Mouse (Mus musculus) limb, embryonic 10.5 days (tissue): Measurements from ENCODE around the gene Lnx2. TPM values are rescaled to one million over a fixed set of nuclear protein-coding genes. Genes with fewer than 3 reads are reported as not detected.

Source experiments
- DNase-seq: peaks from one replicate; pipeline ENCODE4 v3.0.0-alpha.2; 2017; ENCODE audit warnings: low spot score
- H3K27ac ChIP-seq: fragments of 300-500 bp; sonication (generic); 2 replicates; pipeline ENCODE4 v1.5.1; 2016; ENCODE audit warnings: mild to moderate bottlenecking
- H3K27me3 ChIP-seq: fragments of 300-500 bp; sonication (generic); 2 replicates; pipeline ENCODE4 v1.6.1; 2016; ENCODE audit warnings: low read depth, mild to moderate bottlenecking; ENCODE audit not compliant: poor library complexity, severe bottlenecking
- H3K36me3 ChIP-seq: fragments of 300-500 bp; sonication (generic); 2 replicates; pipeline ENCODE4 v1.6.1; 2016; ENCODE audit warnings: mild to moderate bottlenecking, moderate library complexity
- H3K4me1 ChIP-seq: fragments of 300-500 bp; sonication (generic); 2 replicates; pipeline ENCODE4 v1.6.1; 2016
- H3K4me3 ChIP-seq: fragments of 300-500 bp; sonication (generic); 2 replicates; pipeline ENCODE4 v1.5.1; 2016; ENCODE audit warnings: mild to moderate bottlenecking, moderate library complexity
- H3K9me3 ChIP-seq: fragments of 300-500 bp; sonication (generic); replicated peaks from 2 replicates; pipeline ENCODE4 v1.6.1; 2016; ENCODE audit warnings: mild to moderate bottlenecking
- WGBS: fragments of 180-500 bp; shearing (Covaris S2); methylation state at CpG from one replicate; pipeline ENCODE4 v1.1.7; 2016; 5-methylcytosine and 5-hydroxymethylcytosine counted together
- polyA plus RNA-seq: library from polyadenylated mRNA; unstranded; fragments of >200 nt; fragmentation: Nextera tagmentation; extraction: Ambion mirVana; gene quantifications from 2 replicates; pipeline ENCODE4 v1.2.1, GENCODE M21; 2016

The Lnx2 gene
- polyA plus RNA-seq: 10.4 and 12.0 TPM in 2 replicates

GRCm38 (mm10) chr5:147076026-147076798 lies at the start of gene Lnx2:
Lnx2 (minus strand) TSS chr5:147076586.
- peaks cover 25% of the 10 kb centered on the region for H3K36me3 ChIP-seq
- H3K9me3 ChIP-seq: no peaks in the 10 kb centered on the region
- no peaks in the 10 kb centered on the region for H3K27me3 ChIP-seq
- DNase-seq: peak; percentile 96
- WGBS: 0% methylated on average over 65 of the region's 65 CpGs
- peak within 1 kb of the TSS; percentile 73 for H3K4me3 ChIP-seq
- H3K4me1 ChIP-seq: peaks cover 31% of the 10 kb centered on the region
- peak within 1 kb of the TSS; percentile 87 for H3K27ac ChIP-seq

- Histone ChIP-seq H3K4me1 (0 out of 2 replicates have a peak, but pooled peaks cover 12% of the 10 kb centered on the region), H3K36me3 (no peaks in the 10 kb centered on the region), H3K27ac (no peak overlapping the region), H3K9me3 (0 out of 2 replicates have a peak, but pooled peaks cover 4% of the 10 kb centered on the region), H3K4me3 (no peak overlapping the region), H3K27me3 (no peaks in the 10 kb centered on the region)
- DNase-seq: no peak
- WGBS: 92% methylated on average over 13 of the region's 13 CpGs
Measured at GRCm38 (mm10) chr5:147125542-147126185, 49.3 kb upstream of the Lnx2 start.

GRCm38 (mm10) chr5:147124794-147125193 lies 48.4 kb upstream of the Lnx2 start:
- Histone ChIP-seq H3K36me3 (no peaks in the 10 kb centered on the region), H3K27me3 (no peaks in the 10 kb centered on the region), H3K9me3 (0 out of 2 replicates have a peak, but pooled peaks cover 4% of the 10 kb centered on the region), H3K4me1 (0 out of 2 replicates have a peak, but pooled peaks cover 12% of the 10 kb centered on the region), H3K27ac (no peak overlapping the region), H3K4me3 (no peak overlapping the region)
- DNase-seq: no peak
- WGBS: 65% methylated on average over 9 of the region's 9 CpGs

GRCm38 (mm10) chr5:147121146-147121545 lies 44.8 kb upstream of the Lnx2 start:
- no peak overlapping the region for H3K4me3 ChIP-seq
- no peaks in the 10 kb centered on the region for H3K27me3 ChIP-seq
- WGBS: 94% methylated on average over 4 of the region's 4 CpGs
- H3K27ac ChIP-seq: no peak overlapping the region
- no peaks in the 10 kb centered on the region for H3K36me3 ChIP-seq
- H3K4me1 ChIP-seq: 0 out of 2 replicates have a peak, but pooled peaks cover 6% of the 10 kb centered on the region
- DNase-seq: no peak
- H3K9me3 ChIP-seq: 0 out of 2 replicates have a peak, but pooled peaks cover 4% of the 10 kb centered on the region

- no peaks in the 10 kb centered on the region for H3K27me3 ChIP-seq
- no peak overlapping the region for H3K27ac ChIP-seq
- peaks cover 4% of the 10 kb centered on the region; the same call in 1 of the 2 replicates for H3K9me3 ChIP-seq
- no peaks in the 10 kb centered on the region for H3K4me1 ChIP-seq
- no peak for DNase-seq
- H3K4me3 ChIP-seq: no peak overlapping the region
- H3K36me3 ChIP-seq: peaks cover 17% of the 10 kb centered on the region
- WGBS: 38% methylated on average over 6 of the region's 6 CpGs
Measured at GRCm38 (mm10) chr5:147117027-147117426, 40.6 kb upstream of the Lnx2 start.

- WGBS: 88% methylated on average over 4 of the region's 4 CpGs
- no peak for DNase-seq
- H3K27ac ChIP-seq: no peak overlapping the region
- H3K36me3 ChIP-seq: peaks cover 29% of the 10 kb centered on the region
- H3K27me3 ChIP-seq: no peaks in the 10 kb centered on the region
- H3K9me3 ChIP-seq: no peaks in the 10 kb centered on the region; the same call in 1 of the 2 replicates
- no peaks in the 10 kb centered on the region for H3K4me1 ChIP-seq
- H3K4me3 ChIP-seq: no peak overlapping the region
Measured at GRCm38 (mm10) chr5:147115631-147116030, 39.2 kb upstream of the Lnx2 start.

- Histone ChIP-seq H3K27ac (no peak overlapping the region), H3K4me1 (no peaks in the 10 kb centered on the region), H3K4me3 (no peak overlapping the region), H3K9me3 (peaks cover 1% of the 10 kb centered on the region; the same call in 1 of the 2 replicates), H3K27me3 (no peaks in the 10 kb centered on the region), H3K36me3 (peaks cover 37% of the 10 kb centered on the region)
- no peak for DNase-seq
- WGBS: 84% methylated on average over 7 of the region's 7 CpGs
Measured at GRCm38 (mm10) chr5:147114738-147115137, 38.4 kb upstream of the Lnx2 start.

GRCm38 (mm10) chr5:147108861-147109591 lies 32.6 kb upstream of the Lnx2 start:
- peaks cover 93% of the 10 kb centered on the region for H3K36me3 ChIP-seq
- no peaks in the 10 kb centered on the region for H3K27me3 ChIP-seq
- 0 out of 2 replicates have a peak, but pooled peaks cover 1% of the 10 kb centered on the region for H3K9me3 ChIP-seq
- H3K4me1 ChIP-seq: no peaks in the 10 kb centered on the region
- H3K27ac ChIP-seq: no peak overlapping the region
- H3K4me3 ChIP-seq: no peak overlapping the region
- DNase-seq: no peak
- WGBS: 95% methylated on average over 13 of the region's 13 CpGs

GRCm38 (mm10) chr5:147107276-147107675 lies 30.9 kb upstream of the Lnx2 start:
- peaks cover 95% of the 10 kb centered on the region for H3K36me3 ChIP-seq
- DNase-seq: no peak

GRCm38 (mm10) chr5:147102295-147102694 lies 25.9 kb upstream of the Lnx2 start:
- H3K4me3 ChIP-seq: no peak overlapping the region
- DNase-seq: no peak
- 84% methylated on average over 6 of the region's 6 CpGs for WGBS
- no peaks in the 10 kb centered on the region for H3K9me3 ChIP-seq
- H3K4me1 ChIP-seq: no peaks in the 10 kb centered on the region
- no peak overlapping the region for H3K27ac ChIP-seq
- H3K27me3 ChIP-seq: no peaks in the 10 kb centered on the region
- peaks cover 82% of the 10 kb centered on the region for H3K36me3 ChIP-seq

More at GRCm38 (mm10) chr5:147107276-147107675, 30.9 kb upstream of the Lnx2 start:
- WGBS: 95% methylated on average over 3 of the region's 3 CpGs
- no peak overlapping the region for H3K4me3 ChIP-seq
- no peaks in the 10 kb centered on the region for H3K4me1 ChIP-seq
- H3K27me3 ChIP-seq: no peaks in the 10 kb centered on the region
- no peak overlapping the region for H3K27ac ChIP-seq
- 0 out of 2 replicates have a peak, but pooled peaks cover 1% of the 10 kb centered on the region for H3K9me3 ChIP-seq

GRCm38 (mm10) chr5:147100180-147100579 lies 23.8 kb upstream of the Lnx2 start:
- WGBS: 89% methylated on average over 2 of the region's 2 CpGs
- no peak for DNase-seq
- H3K36me3 ChIP-seq: peaks cover 81% of the 10 kb centered on the region

GRCm38 (mm10) chr5:147098667-147099066 lies 22.3 kb upstream of the Lnx2 start:
- H3K27ac ChIP-seq: no peak overlapping the region
- H3K4me1 ChIP-seq: no peaks in the 10 kb centered on the region
- H3K27me3 ChIP-seq: no peaks in the 10 kb centered on the region
- H3K36me3 ChIP-seq: peaks cover 74% of the 10 kb centered on the region
- DNase-seq: no peak
- no peaks in the 10 kb centered on the region for H3K9me3 ChIP-seq
- H3K4me3 ChIP-seq: no peak overlapping the region
- WGBS: 84% methylated on average over 7 of the region's 7 CpGs

More at GRCm38 (mm10) chr5:147100180-147100579, 23.8 kb upstream of the Lnx2 start:
- Histone ChIP-seq H3K27me3 (no peaks in the 10 kb centered on the region), H3K4me3 (no peak overlapping the region), H3K4me1 (no peaks in the 10 kb centered on the region), H3K9me3 (no peaks in the 10 kb centered on the region), H3K27ac (no peak overlapping the region)
